Mouse (Mus musculus): ENCODE data around the gene Agtrap. TPM values are rescaled to one million over a fixed set of nuclear protein-coding genes. Genes with fewer than 3 reads are reported as not detected.

The Agtrap gene
- total RNA-seq, 2 experiments from 2014 or later: 9.8 to 12.6 TPM

- TF ChIP-seq CTCF (IDR thresholded peaks at IDR 0.05): no peak
- intact Hi-C loops (cut with DNase I): no loop called here
- Histone ChIP-seq H3K27ac (no peak overlapping the region), H3K4me3 (no peak overlapping the region)
- no peak for DNase-seq
These were observed 7.2 kb upstream of the Agtrap start for GRCm38 (mm10) chr4:148095081-148095480.

GRCm38 (mm10) chr4:148094161-148094560 is 6.3 kb upstream of the Agtrap start:
- TF ChIP-seq CTCF (IDR thresholded peaks at IDR 0.05): no peak
- no peak for DNase-seq
- no peak overlapping the region for H3K27ac ChIP-seq
- no peak overlapping the region for H3K4me3 ChIP-seq
- intact Hi-C loops (cut with DNase I): no loop called here

GRCm38 (mm10) chr4:148092551-148093271 is 4.9 kb upstream of the Agtrap start:
- H3K4me3 ChIP-seq: no peak overlapping the region
- TF ChIP-seq CTCF (IDR thresholded peaks at IDR 0.05): no peak
- intact Hi-C loops (cut with DNase I): no loop called here
- peak overlapping the region; percentile 25; the same call in 1 of the 2 replicates for H3K27ac ChIP-seq
- no peak for DNase-seq

- no peak overlapping the region for H3K4me3 ChIP-seq
- H3K27ac ChIP-seq: no peak overlapping the region
- TF ChIP-seq CTCF (IDR thresholded peaks at IDR 0.05): no peak
- intact Hi-C loops (cut with DNase I): no loop called here
- no peak for DNase-seq
These were observed 3.4 kb upstream of the Agtrap start for GRCm38 (mm10) chr4:148091181-148091580.

- intact Hi-C loops (cut with DNase I): loop anchor here (5.0 kb wide), 1 partner anchor 47 kb away; no protein-coding TSS in a partner anchor
- no peak for DNase-seq
These were observed 1.3 kb upstream of the Agtrap start for GRCm38 (mm10) chr4:148089166-148089565.

GRCm38 (mm10) chr4:148087091-148087906 is 532 bp downstream of the Agtrap start:
- peak; percentile 64 for DNase-seq
- intact Hi-C loops (cut with DNase I): loop anchor here (5.0 kb wide), 1 partner anchor 45 kb away; no protein-coding TSS in a partner anchor
- Histone ChIP-seq H3K4me3 (peak overlapping the region; percentile 96), H3K27ac (peak overlapping the region; percentile 94)
- no peak for TF ChIP-seq CTCF (IDR thresholded peaks at IDR 0.05)

More at GRCm38 (mm10) chr4:148089166-148089565, 1.3 kb upstream of the Agtrap start:
- Histone ChIP-seq H3K4me3 (no peak overlapping the region), H3K27ac (no peak overlapping the region)
- no peak for TF ChIP-seq CTCF (IDR thresholded peaks at IDR 0.05)

- H3K27ac ChIP-seq: peak overlapping the region; percentile 94
- peak; percentile 44 for DNase-seq
- intact Hi-C loops (cut with DNase I): loop anchor here (5.0 kb wide), 1 partner anchor 44 kb away; no protein-coding TSS in a partner anchor
- H3K4me3 ChIP-seq: peak overlapping the region; percentile 96
- TF ChIP-seq CTCF (IDR thresholded peaks at IDR 0.05): no peak
These were observed 1.9 kb downstream of the Agtrap start for GRCm38 (mm10) chr4:148085907-148086305.

GRCm38 (mm10) chr4:148085131-148085906 is 2.5 kb downstream of the Agtrap start:
- TF ChIP-seq CTCF (IDR thresholded peaks at IDR 0.05): no peak
- H3K27ac ChIP-seq: peak overlapping the region; percentile 94
- DNase-seq: peak; percentile 33
- intact Hi-C loops (cut with DNase I): loop anchor here (5.0 kb wide), 1 partner anchor 43 kb away; no protein-coding TSS in a partner anchor
- H3K4me3 ChIP-seq: peak overlapping the region; percentile 96

- H3K27ac ChIP-seq: peak overlapping the region; percentile 94
- intact Hi-C loops (cut with DNase I): no loop called here
- DNase-seq: peak; percentile 79
- TF ChIP-seq CTCF (IDR thresholded peaks at IDR 0.05): no peak
- H3K4me3 ChIP-seq: peak overlapping the region; percentile 96
These were observed 3.5 kb downstream of the Agtrap start for GRCm38 (mm10) chr4:148084261-148084714.

GRCm38 (mm10) chr4:148083176-148083899 is 4.5 kb downstream of the Agtrap start:
- Histone ChIP-seq H3K4me3 (peak overlapping the region; percentile 51), H3K27ac (peak overlapping the region; percentile 94)
- DNase-seq: peak; percentile 65
- TF ChIP-seq CTCF (IDR thresholded peaks at IDR 0.05): no peak
- intact Hi-C loops (cut with DNase I): no loop called here

- TF ChIP-seq CTCF (IDR thresholded peaks at IDR 0.05): peak; percentile 80
- intact Hi-C loops (cut with DNase I): no loop called here
- peak; percentile 76 for DNase-seq
- H3K27ac ChIP-seq: peak overlapping the region; percentile 94
- H3K4me3 ChIP-seq: no peak overlapping the region
These were observed 5.4 kb downstream of the Agtrap start for GRCm38 (mm10) chr4:148082257-148083044.
